Mouse (Mus musculus) testis, adult 2 months (tissue): ENCODE results near the gene C1qc.

Experiments used
- CTCF ChIP-seq: fragments of 200-500 bp; IDR thresholded peaks from 2 replicates; pipeline ENCODE4 v1.5.1; 2012; ENCODE audit warnings: low read depth, mild to moderate bottlenecking, inconsistent platforms, low read length, moderate library complexity; ENCODE audit not compliant: control insufficient read depth, insufficient read depth, insufficient replicate concordance
- POLR2A ChIP-seq: fragments of 200-500 bp; IDR thresholded peaks from 2 replicates; pipeline ENCODE4 v1.6.1; 2012; ENCODE audit warnings: low read depth, mild to moderate bottlenecking, inconsistent platforms, low read length, moderate library complexity; ENCODE audit not compliant: control insufficient read depth

DNA sequence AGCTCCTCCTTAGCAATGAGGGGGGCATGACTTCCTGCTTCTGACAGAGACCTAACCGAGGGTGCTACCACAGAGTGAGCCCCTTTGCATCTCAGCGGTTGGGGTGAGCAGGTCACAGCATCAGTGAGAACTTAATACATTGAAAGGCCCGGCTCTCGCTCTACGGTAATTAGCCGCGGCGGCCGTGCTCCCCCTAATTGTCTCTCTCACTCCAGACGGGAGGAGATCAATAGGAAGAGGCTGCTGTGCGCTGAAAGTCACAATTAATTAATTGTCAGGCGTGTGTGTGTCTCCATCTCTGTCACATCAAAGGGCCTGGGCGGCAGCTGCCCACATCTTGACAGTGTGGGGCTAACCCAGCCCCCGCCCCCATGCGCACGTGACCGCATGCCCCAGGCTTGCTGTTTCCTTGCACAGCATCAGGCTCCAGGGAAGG, 18.4 kb upstream of the C1qc start:
- no peak for TF ChIP-seq POLR2A
- TF ChIP-seq CTCF: no peak
